Mouse (Mus musculus) cerebellum, adult 18-20 months (tissue): Measurements from ENCODE around the gene Gatb.

Experiments used
- DNase-seq, 2 experiments: peaks; one replicate each; pipeline ENCODE4 v3.0.0; 2021

The Gatb gene

GRCm38 (mm10) chr3:85594452-85594851, 20.5 kb downstream of the Gatb start:
- peak in 1 of 2 experiments; percentile 31 for DNase-seq

DNA sequence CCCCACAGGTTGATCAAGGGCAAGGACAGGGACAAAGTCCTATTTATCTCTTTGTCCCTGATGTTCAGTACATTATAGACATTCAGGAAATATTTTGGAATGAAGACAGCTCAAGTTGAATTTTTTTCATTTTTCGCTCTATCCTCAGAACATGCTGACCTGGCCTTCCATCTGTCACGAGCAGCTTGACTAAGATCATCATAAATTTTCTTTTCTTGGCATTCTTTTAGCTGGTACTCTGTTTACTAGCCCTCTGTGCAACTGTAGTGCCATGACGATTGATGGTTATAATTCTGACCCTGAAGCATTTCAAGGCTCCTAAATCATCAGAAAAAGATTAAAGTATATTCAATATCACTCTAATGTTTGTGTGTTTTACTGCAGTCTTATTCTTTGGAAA, 25.6 kb downstream of the Gatb start:
- peak; percentile 43 to 53 for DNase-seq

- DNase-seq, result peak; percentile 52 to 53
Observed at GRCm38 (mm10) chr3:85601841-85602305, 28.0 kb downstream of the Gatb start.

- no peak for DNase-seq
Observed at GRCm38 (mm10) chr3:85603811-85604210, 29.9 kb downstream of the Gatb start.

GRCm38 (mm10) chr3:85606912-85607311, 33.0 kb downstream of the Gatb start:
- no peak for DNase-seq

GRCm38 (mm10) chr3:85607753-85608152, 33.8 kb downstream of the Gatb start:
- DNase-seq, result no peak

DNA sequence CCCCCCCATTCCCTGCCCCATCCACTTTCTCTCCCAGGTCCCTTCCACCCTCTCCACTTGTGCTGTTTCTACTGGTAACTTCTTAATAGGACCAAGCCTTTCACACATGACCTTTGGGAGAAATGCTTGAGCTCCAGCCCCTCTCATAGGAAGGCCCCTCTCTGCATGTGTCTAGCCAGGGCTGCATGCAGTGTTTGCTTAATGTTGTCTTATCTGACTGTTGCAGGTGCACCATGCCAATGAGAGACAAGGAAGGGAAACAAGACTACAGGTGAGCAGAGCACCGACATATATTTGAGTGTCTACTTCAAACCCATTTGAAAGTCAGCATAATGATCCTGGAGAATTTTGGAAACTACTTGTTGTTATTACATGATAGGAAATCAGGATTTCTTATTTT, 42.5 kb downstream of the Gatb start:
- no peak for DNase-seq

GRCm38 (mm10) chr3:85618885-85619284, 45.0 kb downstream of the Gatb start:
- peak; percentile 54 to 61 for DNase-seq

DNA sequence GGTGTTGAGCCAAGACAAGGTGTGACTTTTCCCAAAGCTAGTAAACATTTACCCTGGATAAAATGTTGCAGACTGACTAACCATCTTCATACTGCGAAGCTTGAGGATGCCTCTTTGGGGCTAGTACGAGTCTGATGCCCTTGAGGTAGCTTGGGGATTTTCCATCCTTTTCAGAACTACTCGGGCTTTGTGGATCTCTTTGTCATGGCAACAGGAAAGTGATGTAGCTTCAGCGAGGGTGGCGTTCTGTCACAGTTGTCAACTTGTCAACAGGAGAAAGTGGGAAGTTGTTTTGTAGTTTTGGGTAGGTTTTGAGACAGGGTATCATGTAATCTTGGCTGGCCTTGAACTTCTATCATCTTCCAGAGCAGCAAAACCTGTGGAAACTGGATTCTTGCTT, 45.4 kb downstream of the Gatb start:
- DNase-seq, result no peak

DNA sequence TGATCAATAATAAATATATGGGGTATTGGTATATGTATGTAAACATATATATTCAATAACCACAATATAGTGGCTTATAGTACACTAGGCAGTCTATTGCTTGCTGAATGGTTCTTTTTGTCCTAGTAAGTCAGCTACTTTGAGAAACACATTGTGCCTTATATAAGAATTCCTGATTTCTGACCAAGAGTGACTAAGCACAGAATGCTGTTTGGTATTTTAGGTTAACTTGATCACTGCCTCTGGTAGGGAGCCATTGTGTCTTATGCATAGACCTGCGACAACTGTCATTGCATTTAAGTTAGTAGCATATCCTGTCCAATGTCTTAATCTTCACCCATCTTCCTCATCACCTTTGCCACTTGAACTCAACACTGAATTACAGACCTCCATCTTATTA, 45.8 kb downstream of the Gatb start:
- DNase-seq, result no peak

DNA sequence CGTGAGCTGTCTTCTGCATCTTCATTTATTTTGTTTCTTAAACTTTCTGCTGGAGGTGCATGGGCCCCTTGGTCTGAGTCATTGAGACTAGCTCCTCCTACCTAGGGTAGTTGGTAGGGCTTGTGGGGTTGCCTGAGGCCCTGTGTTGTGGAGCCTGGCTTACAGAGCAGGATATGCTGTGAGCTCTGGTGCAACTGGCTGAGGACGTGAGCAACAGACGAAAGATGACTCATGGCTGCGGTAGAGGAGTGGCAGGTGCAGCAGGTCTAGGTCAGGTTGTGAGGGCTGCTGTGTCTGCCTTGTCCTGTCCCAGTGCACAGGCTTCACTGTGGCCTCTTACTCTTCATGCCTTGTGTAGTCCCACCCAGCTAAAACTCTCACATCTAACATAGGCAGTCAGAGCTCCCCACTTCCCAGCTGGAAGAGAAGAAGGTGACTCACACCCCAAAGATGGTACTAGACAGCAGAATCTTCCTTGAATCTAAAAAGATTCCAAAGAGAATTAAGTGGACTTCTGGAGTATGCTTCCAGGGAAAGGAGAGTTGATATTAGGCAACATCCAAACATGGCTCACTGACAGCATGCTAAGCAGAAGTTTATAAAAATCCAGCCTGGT, 56.1 kb downstream of the Gatb start:
- no peak for DNase-seq

GRCm38 (mm10) chr3:85633733-85634132, 59.8 kb downstream of the Gatb start:
- DNase-seq, result no peak

- no peak for DNase-seq
Observed at GRCm38 (mm10) chr3:85634389-85635125, 60.6 kb downstream of the Gatb start.

- DNase-seq, result no peak
Observed at GRCm38 (mm10) chr3:85635126-85635419, 61.2 kb downstream of the Gatb start.

GRCm38 (mm10) chr3:85635591-85635990, 61.7 kb downstream of the Gatb start:
- no peak for DNase-seq

GRCm38 (mm10) chr3:85636716-85637447, 63.0 kb downstream of the Gatb start:
- DNase-seq, result no peak

DNA sequence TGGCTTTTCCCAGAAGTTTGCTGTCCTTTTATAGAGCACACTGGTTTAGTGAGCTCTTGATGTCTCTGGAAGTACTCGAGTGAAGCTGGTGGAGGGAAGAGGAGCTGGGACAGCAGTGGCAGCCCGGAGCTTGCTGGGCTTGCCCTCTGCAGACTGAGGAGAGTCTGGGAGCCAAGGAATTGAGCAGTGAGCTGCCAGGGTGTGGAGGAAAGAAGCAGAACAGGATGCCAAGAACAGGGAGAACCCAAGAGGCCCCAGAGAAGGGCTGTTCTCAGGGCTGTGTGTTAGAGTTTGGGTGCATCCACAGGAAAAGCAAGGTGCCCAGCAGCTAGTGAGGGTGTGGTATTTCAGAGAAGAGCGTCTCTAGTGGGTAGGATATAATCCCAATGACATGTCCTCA, 67.8 kb downstream of the Gatb start:
- no peak for DNase-seq

DNA sequence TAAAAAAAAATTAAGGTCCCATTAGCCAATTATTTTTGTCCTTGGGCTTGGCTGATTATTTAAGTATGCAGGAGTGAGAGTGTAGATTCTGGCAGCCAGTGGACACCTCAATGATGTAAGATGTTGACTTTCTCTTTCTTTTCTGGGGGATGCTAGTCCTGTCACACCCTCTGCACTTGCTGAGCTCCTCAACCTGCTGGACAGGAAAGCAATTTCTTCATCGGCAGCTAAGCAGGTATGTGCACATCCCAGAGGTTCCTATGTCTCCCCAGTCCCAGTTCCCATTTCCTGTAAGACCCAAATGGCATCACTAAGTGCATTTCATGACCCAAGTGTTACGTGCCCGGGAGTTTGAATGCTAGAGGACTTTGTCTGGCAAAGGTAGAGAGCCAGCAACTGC, 70.9 kb downstream of the Gatb start:
- no peak for DNase-seq

- DNase-seq, result no peak
Observed at GRCm38 (mm10) chr3:85645517-85646004, 71.6 kb downstream of the Gatb start.

GRCm38 (mm10) chr3:85649176-85649575, 75.3 kb downstream of the Gatb start:
- peak; percentile 68 to 80 for DNase-seq

DNA sequence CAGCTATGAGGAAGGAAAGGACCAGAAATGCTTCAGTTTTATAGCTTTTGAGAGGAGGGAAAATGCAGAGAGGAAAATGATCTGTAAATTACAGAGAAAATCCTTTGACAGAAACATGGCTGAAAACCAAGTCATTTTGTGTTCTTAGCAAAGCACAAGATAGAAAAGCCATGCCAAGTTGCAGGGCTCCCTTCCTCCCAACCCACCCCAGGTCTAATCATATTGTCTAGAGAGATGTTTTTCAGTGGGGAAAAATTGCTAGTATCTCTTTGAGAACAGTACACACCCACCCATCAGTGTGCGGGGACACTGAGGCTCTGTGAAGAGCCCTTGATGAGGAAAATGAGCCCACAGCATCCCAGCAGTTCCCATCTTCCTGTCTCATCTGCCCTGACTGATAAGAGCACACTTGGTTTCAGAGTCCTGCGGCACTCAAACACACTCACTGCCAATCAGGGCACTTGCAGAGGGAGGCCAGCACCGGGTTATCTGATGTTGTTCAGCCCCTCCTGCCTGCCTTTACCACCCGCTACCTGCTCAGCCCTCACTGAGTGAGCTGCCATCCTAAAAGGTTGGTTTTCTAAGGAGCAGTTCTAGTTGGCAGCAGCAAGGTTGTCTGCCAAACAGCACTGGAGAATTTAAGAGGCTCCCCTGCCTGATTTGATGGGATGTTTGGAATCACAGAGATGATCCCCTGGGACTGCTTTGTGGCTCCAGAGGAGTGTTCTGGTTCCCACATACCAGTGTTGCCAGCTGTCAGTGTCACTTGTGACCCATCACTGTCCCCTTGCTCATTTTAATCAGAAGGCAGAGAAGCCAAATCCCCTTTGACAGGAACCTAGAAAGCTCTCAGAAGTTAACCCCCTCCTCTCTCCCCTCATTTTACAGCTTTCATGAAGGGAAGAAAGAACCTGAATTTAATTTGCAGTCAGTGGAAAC, 79.1 kb downstream of the Gatb start:
- no peak for DNase-seq

DNA sequence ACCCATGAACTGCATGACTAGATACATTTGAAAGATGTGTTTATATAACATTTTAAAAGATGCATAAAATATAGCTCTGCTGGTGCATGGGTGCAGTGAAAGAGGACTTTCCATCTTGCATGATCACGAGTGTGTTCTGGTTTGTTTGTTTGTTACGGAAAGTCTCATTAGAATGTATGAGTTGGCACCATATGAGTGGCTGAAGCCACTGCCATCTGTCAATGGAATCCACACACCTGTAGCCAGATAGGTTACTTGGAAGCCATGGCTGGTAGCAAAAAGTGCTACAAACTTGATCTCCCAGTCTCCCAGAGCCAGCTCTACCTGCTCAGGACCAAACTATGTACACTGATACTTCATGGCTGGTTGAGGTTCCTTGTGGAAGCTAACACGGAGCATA, 81.6 kb downstream of the Gatb start:
- DNase-seq, result peak; percentile 37 to 46

- peak; percentile 50 to 65 for DNase-seq
Observed at GRCm38 (mm10) chr3:85659681-85660080, 85.8 kb downstream of the Gatb start.
